Mouse (Mus musculus) liver, postnatal 0 days (tissue): ENCODE measurements at regions not wholly inside any gene's neighbourhood (a gene's known extent, or its start where the extent isn't known, plus 50 kb on each side); places are given as distances from the start of the nearest gene placed in this dataset.

ENCODE experiments used
- CTCF ChIP-seq: sonication (generic); IDR thresholded peaks from 2 replicates; pipeline ENCODE4 v1.5.1; 2016; ENCODE audit warnings: antibody characterized with exemption, low read depth
- EP300 ChIP-seq: IDR thresholded peaks from 2 replicates; pipeline ENCODE4 v1.6.1; 2016; ENCODE audit warnings: antibody characterized with exemption, low read depth, mild to moderate bottlenecking

GRCm38 (mm10) chr5:17127501-17127900, 245.5 kb upstream of the Speer4f2 start:
- TF ChIP-seq CTCF (no peak), EP300 (no peak)
